Mouse (Mus musculus): Measurements from ENCODE around the gene Cd86.

Cd86 gene

DNA sequence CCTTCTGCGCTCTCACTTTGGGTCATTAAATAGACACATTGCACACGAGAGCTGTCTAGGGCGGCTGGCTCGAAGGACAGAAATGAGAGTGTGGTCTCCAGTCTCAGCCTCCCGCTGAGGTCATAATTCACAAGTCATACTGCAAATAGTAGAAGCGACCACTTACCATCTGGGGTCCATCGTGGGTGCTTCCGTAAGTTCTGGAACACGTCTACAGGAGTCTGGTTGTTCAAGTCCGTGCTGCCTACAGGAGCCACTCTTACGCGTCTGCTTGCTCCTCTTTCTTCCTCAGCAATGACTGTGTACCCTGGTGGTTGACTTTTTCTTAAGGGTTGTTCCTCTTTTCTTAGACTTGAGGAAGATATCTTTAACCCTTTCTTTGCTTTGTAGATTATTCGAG is at the start of gene Cd86:
Gene Cd86 (minus strand): TSS at position 300 of the 400 bp plus-strand sequence.
- DNase-seq (ENCODE audit: low spot score), result no peak

DNA sequence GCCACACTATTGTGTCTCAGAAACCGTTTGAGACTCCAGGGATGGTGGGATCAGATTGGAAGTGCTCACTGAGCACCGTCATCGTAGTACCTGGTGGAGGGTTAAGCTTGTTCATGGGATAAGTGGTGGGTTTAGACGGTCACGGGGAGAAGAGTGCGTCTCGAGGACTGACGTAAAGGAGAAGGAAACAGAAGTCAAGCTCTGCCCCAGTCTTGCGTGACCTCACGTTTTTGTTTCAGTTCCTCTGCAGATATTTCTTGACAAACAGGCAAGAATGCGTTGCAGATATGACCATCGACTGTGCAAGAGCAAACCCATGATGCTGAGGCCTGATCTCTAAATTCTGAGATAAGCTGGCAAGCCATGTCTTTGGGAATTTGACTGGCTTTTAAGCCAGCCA is 45.9 kb upstream of the Cd86 start:
- DNase-seq (ENCODE audit: low spot score), result no peak

DNA sequence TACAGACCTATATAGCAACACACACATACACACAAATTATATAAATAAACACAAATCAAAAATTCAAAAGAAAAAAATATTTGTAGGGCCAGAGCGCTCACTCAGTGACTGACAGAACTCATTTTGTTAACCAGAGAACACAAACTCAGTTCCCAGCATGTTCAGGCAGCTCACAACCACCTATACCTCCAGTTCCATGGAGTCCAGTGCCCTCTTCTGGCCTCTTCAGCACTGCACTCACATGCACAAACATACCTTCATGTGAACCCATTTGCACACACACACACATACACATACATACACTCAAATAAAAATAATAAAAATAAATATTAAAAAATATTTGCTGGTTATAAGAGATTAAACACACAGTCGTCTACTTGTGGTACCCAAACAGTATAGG is 44.9 kb upstream of the Cd86 start:
- DNase-seq (ENCODE audit: low spot score), result no peak

DNA sequence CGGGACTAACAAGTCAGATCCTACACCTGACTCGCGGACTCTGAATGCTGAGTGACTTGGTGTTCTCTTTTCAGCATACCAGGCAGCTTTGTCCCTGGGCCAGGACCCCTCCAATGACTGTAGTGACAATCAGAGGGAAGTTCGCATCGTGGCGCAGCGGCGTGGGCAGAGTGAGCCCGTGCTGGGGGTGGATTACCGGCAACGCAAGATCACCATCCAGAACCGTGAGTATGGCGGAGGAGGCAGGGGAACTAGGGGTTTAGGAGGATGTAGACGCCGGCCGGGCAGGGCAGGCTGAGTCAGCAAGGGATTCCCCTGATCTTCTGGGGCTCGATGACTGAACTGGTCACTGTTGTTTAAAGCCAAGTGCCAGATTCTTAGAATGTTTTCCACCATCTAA is 43.5 kb upstream of the Cd86 start:
- DNase-seq (ENCODE audit: low spot score), result no peak

DNA sequence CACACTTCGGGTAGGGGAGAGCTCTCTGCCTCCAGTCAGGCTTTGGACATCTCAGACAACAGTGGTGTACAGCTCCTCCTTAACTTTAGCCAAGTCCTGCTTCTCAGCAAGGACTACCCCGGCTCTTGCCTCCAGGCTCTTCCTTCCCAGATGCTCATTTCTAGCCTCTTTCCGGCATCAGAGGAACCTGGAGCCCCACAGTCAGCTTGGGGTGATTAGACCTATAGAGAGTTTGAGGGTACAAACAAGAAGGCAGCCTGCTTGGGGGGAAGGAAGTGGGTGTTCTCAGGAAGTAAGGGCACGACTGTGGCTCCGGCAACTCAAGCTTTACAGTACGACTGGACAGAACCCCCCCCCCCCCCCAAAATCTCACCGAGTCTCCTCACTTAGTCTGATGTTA is 42.9 kb upstream of the Cd86 start:
- DNase-seq (ENCODE audit: low spot score), result no peak

DNA sequence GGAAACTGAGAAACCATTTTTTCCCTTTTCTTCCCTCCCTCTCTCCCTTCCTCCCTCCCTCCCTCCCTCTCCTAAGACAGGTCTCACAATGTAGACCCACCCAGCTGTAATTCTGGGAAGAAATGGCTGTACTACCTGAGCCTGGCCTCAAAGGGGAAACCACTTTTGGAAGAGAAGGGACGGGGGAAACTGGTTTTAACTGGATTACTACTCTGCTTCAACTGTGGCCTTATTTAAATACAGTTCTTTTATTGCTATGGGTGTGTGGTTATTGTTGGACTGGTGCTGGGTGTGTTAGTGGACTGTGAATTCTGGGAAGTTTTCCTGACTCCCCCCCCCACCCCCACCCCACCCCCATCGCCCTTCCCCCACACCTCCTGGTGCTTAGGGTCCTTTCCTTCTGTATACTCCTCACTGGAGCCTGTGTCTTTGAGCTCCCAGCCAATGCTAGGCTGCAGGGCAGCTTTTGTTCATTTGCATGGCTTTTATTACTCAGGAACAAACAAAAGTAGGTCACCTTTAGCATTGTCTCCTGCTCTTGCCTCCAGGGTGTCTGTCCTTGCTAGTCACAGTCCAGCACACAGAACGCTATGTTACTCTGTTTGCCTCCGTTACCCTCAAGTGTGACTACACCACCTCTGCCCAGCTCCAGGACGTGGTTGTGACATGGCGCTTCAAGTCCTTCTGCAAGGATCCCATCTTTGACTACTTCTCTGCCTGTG is 42.0 kb upstream of the Cd86 start:
- peak; percentile 28 for DNase-seq (ENCODE audit: low spot score)

DNA sequence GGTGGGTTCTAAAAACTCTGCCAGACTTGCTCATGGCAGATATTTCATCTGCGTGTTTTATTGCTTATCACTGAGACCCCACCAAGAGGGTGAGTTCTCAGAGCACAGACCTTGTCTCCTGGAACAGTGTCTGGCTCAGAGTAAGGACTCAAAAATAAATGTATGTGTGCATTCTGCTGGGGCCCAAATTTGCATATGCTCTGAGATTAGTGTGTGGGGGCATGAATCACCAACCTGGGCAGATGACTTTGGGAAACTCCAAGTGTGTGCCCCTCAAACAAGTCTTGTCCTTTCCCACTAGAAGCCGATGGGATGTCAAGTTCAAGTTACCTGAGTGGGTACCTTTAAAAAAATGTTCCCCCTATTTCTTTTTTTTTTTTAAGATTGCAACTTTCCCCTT is 34.6 kb upstream of the Cd86 start:
- no peak for DNase-seq (ENCODE audit: low spot score)

DNA sequence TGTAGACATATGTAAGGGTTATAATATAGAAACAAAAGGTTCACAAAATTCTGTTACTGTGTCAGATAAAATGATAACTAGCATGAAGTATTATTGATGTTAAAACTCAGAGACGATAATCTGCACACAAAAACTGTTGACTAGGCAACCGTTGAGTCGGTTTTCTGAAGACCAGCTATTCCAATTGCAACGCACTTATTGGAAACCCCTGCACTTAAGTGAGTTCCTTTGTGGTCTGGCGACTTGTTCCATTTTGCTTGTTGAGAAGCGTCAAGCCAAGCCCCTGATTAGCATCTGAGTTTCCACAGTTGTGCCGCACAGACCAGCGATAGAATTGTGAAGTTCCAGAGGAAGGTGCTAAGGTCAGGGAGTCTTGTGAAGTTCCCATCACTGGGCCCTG is 31.4 kb upstream of the Cd86 start:
- DNase-seq (ENCODE audit: low spot score), result no peak

DNA sequence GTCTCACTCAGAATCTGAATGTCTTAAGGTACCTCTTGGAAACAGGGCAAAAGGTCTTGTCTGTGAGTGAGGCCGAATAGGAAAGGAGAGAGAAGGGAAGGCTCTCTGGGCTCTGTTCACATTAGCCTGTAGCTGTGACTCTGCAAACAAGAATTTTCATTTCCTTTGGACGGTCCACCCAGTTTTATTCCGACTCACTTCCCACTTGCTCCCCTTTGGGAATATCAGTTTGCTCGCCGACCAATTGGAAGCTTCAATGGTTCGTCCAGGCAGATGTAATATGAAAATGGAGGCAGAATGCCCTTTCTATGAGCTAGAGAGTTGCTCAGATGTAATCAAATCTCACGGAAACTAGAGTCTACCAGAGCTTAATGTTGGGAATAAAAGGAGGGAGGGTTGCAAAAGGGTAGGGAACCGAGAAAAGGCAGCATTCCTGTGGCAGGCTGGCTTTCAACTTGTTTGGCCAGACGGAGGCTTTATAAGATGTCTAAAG is 29.0 kb upstream of the Cd86 start:
- DNase-seq (ENCODE audit: low spot score), result peak; percentile 22

DNA sequence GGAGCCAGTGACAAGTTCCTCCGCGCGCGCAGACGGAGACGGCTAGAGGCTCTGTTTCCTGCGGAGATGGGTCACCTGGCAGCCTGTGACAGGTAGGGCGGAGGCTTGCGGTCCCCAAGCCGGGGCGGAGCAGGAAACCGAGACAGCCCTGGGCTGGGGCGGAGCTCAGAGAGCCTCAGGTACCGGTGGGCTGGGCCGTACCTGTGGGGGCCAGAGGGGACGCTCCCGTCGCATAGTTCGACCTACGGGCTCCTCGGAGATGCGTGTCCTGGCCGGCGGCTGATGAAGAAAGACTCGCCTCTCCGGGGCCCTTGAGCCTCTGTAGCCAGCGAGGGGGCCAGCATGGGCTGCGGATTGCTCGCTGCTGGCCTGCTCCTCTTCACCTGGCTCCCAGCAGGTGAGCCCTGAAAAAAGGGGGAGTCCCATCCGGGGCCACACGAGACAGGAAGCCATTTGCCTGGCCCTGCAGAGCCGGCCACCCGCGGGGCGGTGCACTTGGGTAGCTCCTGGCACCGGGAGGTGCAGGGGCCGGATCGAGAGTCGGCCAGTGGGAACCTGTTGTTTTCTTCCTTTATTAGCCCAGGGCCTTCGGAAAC is 28.0 kb upstream of the Cd86 start, which contains the start of gene Ildr1:
Gene Ildr1 (plus strand): TSS at position 161 of the 596 bp plus-strand sequence.
- DNase-seq (ENCODE audit: low spot score), result peak; percentile 15

DNA sequence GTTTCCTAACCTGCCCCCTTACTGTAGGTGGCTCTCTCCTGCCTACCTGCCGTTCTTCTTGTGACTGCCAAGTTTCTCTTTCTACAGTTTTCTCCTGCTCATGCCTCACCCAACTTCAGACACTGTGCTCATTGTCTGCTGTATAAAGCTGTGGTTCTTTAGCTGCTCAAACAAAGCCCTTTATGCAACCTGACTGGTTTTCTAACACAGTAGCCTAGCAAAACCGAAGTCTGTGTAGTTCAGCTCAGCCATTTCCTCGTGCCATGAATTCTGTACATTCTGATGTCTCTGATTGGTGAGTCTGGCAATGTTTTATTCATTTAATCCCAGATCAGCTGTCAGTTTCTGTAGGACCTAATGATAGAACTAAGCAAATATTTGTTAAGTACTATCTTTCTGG is 25.6 kb upstream of the Cd86 start:
- DNase-seq (ENCODE audit: low spot score), result no peak

DNA sequence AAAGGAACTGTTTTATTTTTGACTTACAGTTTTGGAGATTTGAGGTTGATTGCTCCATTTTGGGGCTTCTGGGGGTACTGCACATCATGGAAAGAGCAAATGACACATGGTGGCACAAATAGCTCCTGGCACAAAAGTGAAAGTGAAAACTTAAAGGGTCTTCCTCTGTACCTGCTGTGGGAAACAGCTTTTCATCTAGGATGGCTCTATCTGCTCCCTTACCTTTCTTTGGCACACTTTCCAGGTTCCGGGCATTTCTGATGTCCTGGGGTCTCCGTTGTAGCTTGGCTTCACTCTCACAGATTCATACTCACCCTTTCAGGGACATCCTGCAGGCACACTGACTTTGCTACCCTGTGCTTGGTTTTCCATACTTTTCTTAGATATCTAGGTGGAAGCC is 22.2 kb upstream of the Cd86 start:
- no peak for DNase-seq (ENCODE audit: low spot score)

DNA sequence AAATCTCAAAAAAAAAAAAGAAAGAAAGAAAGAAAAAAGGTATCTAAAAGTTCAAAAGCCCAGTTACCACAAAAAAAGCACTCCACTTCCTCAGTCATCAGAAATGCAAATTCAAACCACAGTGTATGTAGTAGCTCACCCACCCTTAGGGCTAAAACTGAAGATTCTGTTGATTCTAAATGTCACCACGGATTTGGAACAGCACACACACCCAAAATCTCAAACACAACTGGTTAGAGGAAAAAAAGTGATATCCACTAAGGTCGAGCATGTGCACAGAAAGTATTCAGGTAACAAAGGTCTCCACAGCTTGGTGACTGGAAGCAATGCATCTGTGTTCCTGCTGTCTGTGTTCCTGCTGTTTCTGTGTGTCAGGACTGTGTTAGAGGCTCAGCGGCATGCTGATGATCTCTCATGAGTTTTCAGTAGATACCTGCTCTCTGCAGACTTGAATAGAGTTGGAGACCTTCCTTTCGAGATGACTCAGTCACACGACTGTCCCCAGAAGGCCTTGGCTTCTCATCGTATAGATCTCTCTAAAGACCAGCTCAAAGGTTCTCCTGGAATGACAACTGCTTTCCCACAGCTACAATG is 18.5 kb upstream of the Cd86 start:
- no peak for DNase-seq (ENCODE audit: low spot score)

DNA sequence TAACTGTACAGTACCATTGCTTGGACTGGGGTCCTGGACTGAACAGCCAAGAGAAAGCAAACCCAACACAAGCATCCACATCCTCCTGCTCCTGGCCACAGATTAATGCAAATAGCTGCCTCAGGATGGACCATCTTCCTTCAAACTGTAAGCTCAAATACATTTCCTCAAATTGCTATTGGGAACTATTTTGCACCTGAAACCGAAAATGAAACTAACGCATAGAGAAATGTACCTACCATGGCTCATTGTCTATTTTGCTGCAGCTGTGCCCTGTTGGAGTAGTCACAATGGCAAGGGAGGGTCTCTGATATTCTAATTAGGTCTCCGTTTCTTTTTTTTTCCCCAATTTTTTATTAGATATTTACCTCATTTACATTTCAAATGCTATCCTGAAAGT is 15.9 kb upstream of the Cd86 start:
- DNase-seq (ENCODE audit: low spot score), result no peak

DNA sequence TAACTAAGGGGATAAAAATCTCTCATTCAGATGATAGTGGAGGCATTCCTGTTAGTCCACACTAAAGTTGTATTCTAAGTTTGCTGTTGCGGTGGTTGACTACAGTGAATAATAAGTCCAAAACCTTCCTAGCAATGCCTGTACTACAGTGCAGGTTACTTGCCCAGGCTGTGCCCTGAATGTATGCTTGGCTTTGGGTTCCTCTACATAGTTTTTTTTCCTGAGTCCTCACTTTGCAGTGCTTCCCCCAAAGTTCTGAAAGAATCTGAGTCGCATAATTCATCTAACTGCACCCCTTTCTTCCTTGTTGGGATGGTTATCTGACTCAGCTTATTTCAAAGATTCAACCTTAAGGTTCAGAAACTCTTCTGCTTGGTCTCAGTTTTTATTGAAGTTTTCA is 10.0 kb upstream of the Cd86 start:
- DNase-seq (ENCODE audit: low spot score), result no peak

DNA sequence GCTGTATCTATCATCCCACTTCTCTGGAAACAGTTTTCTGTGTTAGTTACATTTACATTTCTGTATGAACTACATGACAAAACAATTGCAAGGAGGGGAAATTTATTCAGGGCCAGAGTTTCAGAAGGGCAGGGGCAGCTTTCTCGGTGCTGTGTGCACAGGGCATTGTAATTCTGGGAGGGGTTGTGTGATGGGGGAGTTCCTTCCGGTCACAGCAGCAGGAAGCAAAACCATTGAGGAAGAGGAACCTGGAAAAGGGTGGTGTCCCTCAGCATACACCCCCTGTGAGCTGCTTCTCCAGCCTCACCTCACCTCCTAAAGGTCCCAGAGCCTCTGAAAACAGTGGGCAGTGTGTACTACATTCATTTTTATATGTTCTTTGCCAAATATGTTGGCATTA is 9.4 kb upstream of the Cd86 start:
- no peak for DNase-seq (ENCODE audit: low spot score)

DNA sequence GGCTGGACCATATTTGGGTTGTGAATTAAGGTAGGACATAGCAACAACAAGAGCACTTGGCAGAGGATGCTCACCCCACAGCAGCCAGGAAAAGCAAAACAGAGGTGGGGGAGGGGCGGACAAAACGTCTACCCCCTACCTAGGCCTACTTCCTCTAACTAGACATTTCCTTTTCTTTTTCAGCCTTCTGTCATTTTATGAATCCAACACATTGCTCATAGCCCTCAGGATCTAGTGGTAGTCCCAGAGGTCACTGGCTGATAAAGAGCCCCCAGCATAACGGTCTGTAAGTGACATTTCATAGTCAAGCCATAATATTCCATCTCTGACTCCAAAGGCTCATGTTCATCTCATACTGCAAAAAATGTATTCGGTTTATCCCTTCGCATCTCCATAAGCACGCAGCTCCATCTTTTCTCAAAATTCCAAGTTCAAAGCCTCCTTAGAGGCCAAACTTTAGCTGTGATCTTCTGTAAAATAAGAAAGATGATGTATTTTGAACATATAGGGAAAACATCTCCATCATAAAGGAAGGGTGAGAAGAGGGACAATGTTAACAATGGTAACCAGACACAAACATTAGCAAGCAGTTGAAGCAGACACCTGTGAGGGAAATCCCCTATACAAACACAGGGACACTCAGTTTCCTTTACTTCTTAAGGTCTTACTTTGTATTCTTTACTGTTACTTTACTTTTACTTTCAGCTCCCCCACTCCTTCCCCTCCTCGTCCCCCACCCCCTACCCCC is 8.8 kb upstream of the Cd86 start:
- DNase-seq (ENCODE audit: low spot score), result no peak

DNA sequence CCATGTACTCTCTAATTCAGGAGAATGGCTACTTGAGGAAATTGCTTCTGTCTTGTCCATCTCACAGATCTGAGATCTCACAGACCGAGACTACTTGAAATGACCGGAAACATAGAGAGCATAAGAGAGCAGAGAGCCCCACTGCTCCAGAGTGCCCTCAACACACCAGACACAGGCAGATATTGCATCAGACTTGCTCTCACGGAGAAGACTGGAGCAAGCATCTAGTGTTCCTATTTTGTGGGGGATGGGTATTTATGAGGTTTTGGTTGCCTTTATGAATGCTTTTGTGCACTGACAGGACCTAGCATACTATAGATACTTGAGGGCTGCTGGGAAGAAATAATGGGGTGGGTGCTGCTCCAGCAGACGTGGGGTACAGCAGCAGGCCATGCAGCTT is 7.3 kb upstream of the Cd86 start:
- DNase-seq (ENCODE audit: low spot score), result no peak

DNA sequence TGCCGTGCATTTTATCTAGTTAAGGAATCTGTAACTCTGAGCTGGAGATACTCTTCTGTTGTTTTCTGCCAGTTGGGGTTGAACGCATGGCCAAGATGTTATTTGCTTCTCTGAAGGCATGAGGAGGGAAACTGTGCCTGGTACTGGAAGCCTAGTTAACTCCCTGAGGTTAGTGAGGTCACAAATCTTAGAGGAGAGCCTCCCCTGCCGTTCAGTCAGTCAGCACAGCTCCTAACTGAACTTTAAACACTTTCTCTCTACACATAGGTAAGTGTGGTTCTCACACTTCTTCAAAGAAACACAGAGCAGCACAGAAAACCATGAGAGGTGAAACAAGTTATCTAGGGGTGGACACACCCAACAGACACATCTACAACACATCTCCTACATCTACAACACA is 4.7 kb upstream of the Cd86 start:
- DNase-seq (ENCODE audit: low spot score), result no peak

DNA sequence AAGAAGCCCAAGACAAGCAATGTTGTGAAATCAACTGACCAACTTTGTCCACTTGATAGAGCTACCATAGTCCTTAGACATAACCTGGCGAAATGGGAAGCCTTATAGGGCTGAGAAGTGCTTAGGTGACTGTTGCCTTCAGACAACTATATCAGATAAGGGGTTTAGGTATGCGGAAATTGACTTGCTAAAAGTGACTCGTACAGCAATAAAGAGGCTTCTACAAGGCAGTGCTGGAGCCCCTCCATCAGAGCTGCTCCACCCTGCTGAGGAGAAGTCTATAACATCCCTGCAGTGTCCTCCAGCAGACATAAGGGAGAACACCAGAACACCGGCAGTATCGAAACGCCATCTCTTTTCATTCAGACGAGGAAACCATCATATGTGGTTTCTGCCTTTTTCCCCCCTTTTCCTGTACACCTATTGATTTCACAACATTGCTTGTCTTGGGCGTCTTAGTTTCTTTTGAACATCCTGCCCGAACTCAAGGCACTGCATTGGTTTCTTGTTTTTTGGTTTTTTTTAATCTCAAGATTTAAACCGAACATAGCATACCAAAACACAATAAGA is 652 bp upstream of the Cd86 start:
- no peak for DNase-seq (ENCODE audit: low spot score)

DNA sequence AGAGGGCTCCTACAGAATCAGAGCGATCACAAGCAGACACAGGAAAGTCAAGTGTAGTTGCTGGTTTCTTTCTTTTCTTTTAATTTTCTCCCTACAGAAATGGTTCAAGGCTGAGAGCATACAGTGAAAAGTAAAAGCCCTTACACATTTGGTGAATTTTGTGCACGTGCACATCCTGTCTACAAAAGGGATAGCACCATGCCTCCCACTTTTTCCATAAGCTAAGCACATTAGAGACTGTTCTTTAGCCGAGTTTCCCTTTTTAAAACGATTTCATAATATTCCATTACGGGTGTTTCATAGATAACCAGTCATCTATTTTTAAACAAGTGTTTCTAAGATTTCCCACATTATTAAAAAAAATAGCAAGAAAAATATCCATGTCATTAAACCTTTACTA is 2.4 kb downstream of the Cd86 start:
- DNase-seq (ENCODE audit: low spot score), result no peak

DNA sequence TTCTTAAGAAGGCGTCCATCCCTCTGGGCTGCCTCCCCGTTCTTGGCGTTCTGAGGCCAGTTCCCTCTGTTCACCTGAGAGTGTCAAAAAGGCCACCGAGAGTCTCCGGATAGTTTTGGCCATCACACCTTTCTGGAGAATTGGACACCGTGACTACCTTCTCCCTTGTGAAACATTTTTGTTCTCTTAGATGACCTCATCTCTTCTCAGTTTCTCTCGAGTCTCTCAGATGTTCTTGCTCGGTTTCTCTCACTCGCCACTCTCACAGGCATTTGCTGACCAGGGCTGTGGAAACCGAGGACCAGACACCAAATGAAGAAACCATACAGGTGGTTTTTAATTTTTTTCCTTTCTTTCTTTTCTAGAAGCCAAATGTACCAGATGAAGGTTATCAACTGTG is 4.6 kb downstream of the Cd86 start:
- no peak for DNase-seq (ENCODE audit: low spot score)

DNA sequence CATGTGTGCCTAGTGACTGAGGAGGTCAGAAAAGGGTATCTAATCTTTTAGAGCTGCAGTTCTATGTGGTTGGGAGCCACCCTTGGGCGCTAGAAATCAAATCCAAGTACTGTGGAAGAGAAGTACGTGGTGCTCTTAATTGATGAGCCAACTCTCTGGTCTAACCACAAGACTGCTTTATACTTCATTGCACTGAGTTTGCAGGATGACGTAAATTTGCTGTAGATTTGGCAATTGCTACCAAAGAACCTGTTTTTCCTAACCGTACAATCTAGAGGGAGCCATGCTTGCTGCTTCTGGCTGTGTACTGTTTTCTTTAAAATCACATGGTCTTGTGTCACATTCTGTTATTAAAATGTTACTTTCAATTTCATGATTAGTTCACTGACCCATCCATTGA is 10.0 kb downstream of the Cd86 start:
- no peak for DNase-seq (ENCODE audit: low spot score)
